Mouse (Mus musculus): ENCODE measurements around the gene Fgd6.

DNA sequence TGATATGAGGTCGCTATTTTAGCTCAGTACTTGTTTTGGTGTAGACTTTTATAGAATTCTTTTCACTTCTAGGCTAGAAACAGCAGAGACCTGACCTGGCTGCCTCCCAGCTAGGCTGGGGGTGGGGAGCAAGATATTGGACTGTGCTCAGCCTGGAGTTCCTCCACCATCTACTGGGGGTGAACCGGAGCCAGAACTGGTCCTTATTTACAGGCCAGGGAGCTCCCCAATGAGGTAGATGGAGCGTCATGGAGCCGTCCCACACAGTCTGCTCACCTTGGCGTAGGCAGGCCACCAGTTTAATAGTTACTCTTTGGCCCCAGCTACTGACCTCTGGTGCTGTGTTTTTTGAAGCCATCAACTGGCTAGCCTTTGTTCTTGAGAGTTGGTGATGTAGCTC, 32.9 kb downstream of the Fgd6 start:
- TF ChIP-seq POLR2A (IDR thresholded peaks at IDR 0.05; ENCODE audit: low read depth, low read length) (no peak), CTCF (IDR thresholded peaks at IDR 0.05; ENCODE audit: extremely low read depth, insufficient read depth, insufficient read length, insufficient replicate concordance) (no peak)

Data from spleen, adult 2 months (tissue).